8 mouse cellular contexts compared by ENCODE assay signal in genomic region chr10:67647777-67648727, GRCm38 (mm10).
A peak's percentile ranks its signal among the peaks of the same experiment; 100 is the strongest.
DNase-seq lines count a peak whose midpoint lies in the region; ATAC-seq lines count a peak whose summit lies in the region.

No protein-coding gene starts in this region.

- 24% methylated on average over 20 of the region's 20 CpGs for WGBS in heart, embryonic 12.5 days
- WGBS in midbrain, embryonic 10.5 days: 35% methylated on average over 20 of the region's 20 CpGs

- DNase-seq in embryo, embryonic 11 days: peak; percentile 56
- peak; percentile 44 to 55 for DNase-seq in kidney, postnatal 25 days
- peak; percentile 14 for DNase-seq in midbrain, embryonic 10.5 days (ENCODE audit: low spot score)
- DNase-seq in testis, postnatal 14 days (ENCODE audit: low spot score): peak; percentile 30
- no peak for DNase-seq in right cerebral cortex, postnatal 36 days (ENCODE audit: low spot score in 2 of 2)
- DNase-seq in cerebellum, postnatal 4 days (ENCODE audit: low spot score in 2 of 2): no peak

- ATAC-seq in activated CD4-positive, CD25-positive, alpha-beta regulatory T cell, adult 4 months: peak; percentile 38
- ATAC-seq in heart, embryonic 12.5 days (ENCODE audit: insufficient number of reproducible peaks, low FRiP score): no peak

- peak overlapping the region; percentile 19 for H3K4me3 ChIP-seq in heart, embryonic 12.5 days
- peak overlapping the region; percentile 32 for H3K4me3 ChIP-seq in midbrain, embryonic 10.5 days

- peak overlapping the region; percentile 63 for H3K4me2 ChIP-seq in heart, embryonic 12.5 days

- H3K9ac ChIP-seq in heart, embryonic 12.5 days: no peak overlapping the region

- no peaks in the 10 kb centered on the region for H3K9me3 ChIP-seq in heart, embryonic 12.5 days (replicated peaks)
- H3K9me3 ChIP-seq in midbrain, embryonic 10.5 days (replicated peaks): no peaks in the 10 kb centered on the region

- no peaks in the 10 kb centered on the region for H3K36me3 ChIP-seq in heart, embryonic 12.5 days
- no peaks in the 10 kb centered on the region for H3K36me3 ChIP-seq in midbrain, embryonic 10.5 days

- peaks cover 6% of the 10 kb centered on the region for H3K4me1 ChIP-seq in heart, embryonic 12.5 days (replicated peaks)
- peaks cover 30% of the 10 kb centered on the region for H3K4me1 ChIP-seq in midbrain, embryonic 10.5 days

- no peaks in the 10 kb centered on the region for H3K27me3 ChIP-seq in heart, embryonic 12.5 days (replicated peaks)
- peaks cover 12% of the 10 kb centered on the region; the same call in 1 of the 2 replicates for H3K27me3 ChIP-seq in midbrain, embryonic 10.5 days (ENCODE audit: low read depth, poor library complexity, severe bottlenecking)

- H3K27ac ChIP-seq in heart, embryonic 12.5 days (ENCODE audit: poor library complexity, severe bottlenecking): no peak overlapping the region
- H3K27ac ChIP-seq in midbrain, embryonic 10.5 days (replicated peaks): no peak overlapping the region

Comparison
In these comparisons a context has a peak if more than half of its experiments do, and no peak if none do; other contexts are left out.
1. DNase-seq: peak in embryo, embryonic 11 days (single experiment), kidney, postnatal 25 days (2 of 2), midbrain, embryonic 10.5 days (single experiment) and testis, postnatal 14 days (single experiment); none in right cerebral cortex, postnatal 36 days (0 of 2) and cerebellum, postnatal 4 days (0 of 2).